Mouse (Mus musculus): ENCODE data around the gene Slc22a23. TPM values are rescaled to one million over a fixed set of nuclear protein-coding genes. Genes with fewer than 3 reads are reported as not detected.

Gene Slc22a23
- polyA plus RNA-seq, 1 experiment from 2014 or later: 2.6 TPM

DNA sequence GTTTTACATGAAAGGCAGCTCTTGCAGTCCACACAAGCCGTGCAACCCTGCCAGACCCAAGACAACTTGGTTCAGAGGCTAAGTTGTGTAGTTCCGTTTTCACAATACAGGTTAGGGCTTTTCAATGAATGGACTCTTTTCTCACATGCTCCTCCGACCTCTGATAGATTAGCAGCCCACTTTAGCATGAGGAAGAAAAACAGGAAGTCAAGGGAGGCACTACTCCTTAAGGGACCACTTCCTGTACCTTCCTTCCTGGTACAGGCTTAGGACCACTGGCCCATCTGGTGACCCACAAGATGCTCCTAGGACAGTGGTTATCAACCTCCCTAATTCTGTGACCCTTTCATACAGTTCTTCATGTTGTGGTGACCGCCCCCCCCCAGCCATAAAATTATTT is 116.1 kb downstream of the Slc22a23 start:
- H3K9me3 ChIP-seq (ENCODE audit: low read length): no peaks in the 10 kb centered on the region
- 65% methylated on average over 4 of the region's 4 CpGs for WGBS
- no peak overlapping the region for H3K9ac ChIP-seq (replicated peaks; ENCODE audit: low read length)
- H3K4me2 ChIP-seq (replicated peaks; ENCODE audit: low read depth, low read length): no peak overlapping the region
- no peaks in the 10 kb centered on the region for H3K36me3 ChIP-seq (ENCODE audit: insufficient read depth, low read length)
- no peak overlapping the region for H3K4me3 ChIP-seq (ENCODE audit: low read length)
- ATAC-seq (ENCODE audit: low FRiP score, low TSS enrichment): no peak
- H3K4me1 ChIP-seq (ENCODE audit: insufficient read depth, low read length): peaks cover 9% of the 10 kb centered on the region
- H3K27ac ChIP-seq (ENCODE audit: low read length): no peak overlapping the region
- H3K27me3 ChIP-seq (ENCODE audit: insufficient read depth, low read length): no peaks in the 10 kb centered on the region

DNA sequence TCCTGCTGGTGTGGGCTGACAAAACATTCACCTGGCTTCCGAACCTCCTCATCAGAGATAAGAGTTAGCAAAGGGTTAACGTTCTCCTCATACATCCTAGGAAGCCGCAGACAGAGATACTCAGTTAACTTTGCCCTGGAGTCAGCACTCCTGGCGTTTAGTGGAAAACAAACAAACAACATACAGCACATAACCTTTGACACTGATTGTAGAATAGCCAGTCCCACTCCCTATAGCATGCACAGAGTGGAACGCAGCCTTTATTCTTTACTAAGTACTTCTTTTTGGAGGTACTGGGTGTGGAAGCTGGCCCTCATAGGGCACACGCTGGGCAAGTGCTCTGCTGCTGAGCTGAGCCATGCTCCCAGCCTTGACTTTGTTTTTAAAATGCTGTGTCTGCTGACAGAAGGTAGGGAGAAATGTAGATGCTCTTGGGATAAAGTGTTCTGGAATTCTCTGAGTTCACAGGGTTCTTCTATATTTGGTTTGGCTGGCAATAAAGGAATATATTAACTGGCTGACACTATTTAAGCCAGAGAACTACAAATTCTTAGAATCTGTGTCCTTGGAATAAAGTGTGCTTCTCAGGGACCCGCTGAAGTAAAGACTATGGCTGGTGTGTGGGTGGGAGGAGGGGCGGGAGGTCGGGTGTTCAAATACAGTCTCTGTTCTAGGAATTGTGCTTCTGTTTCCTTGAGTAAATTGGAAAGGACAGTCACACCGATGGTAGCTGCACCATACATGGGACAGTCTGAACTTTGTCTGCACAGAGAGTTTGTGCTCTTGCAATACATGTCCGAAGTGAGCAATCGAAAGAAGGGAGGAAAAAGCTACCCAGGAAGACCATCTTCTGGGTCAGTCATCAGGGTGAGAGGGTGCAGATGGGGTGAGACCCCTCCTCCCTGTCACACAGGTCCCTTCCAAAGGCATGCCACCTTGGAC is 117.0 kb downstream of the Slc22a23 start:
- peak; percentile 36; the same call in 1 of the 2 replicates for ATAC-seq (ENCODE audit: low FRiP score, low TSS enrichment)
- no peak overlapping the region for H3K9ac ChIP-seq (replicated peaks; ENCODE audit: low read length)
- peaks cover 18% of the 10 kb centered on the region for H3K4me1 ChIP-seq (ENCODE audit: insufficient read depth, low read length)
- no peak overlapping the region for H3K4me3 ChIP-seq (ENCODE audit: low read length)
- no peaks in the 10 kb centered on the region for H3K9me3 ChIP-seq (ENCODE audit: low read length)
- no peak overlapping the region for H3K4me2 ChIP-seq (replicated peaks; ENCODE audit: low read depth, low read length)
- WGBS: 43% methylated on average over 12 of the region's 12 CpGs
- no peak overlapping the region for H3K27ac ChIP-seq (ENCODE audit: low read length)
- no peaks in the 10 kb centered on the region for H3K36me3 ChIP-seq (ENCODE audit: insufficient read depth, low read length)
- H3K27me3 ChIP-seq (ENCODE audit: insufficient read depth, low read length): no peaks in the 10 kb centered on the region

DNA sequence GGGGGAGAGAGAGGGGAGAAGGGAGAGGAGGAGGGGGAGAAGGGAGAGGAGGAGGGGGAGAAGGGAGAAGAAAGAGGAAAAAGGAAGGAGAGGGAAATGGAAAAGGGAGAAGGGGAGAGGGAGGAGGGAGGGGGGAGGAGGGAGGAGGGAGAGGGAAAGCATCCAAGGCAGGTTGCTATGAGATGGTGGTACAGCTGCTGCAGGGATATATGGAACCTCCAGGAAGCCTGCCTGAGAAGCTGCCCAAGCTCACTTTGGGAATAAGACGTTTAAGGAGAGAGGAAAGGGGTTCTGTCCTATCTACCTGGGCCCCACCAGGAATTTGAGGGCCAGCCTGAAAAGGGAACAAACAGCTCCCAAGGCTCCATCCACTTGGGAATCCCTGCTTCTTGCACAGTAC is 118.0 kb downstream of the Slc22a23 start:
- H3K4me3 ChIP-seq (ENCODE audit: low read length): no peak overlapping the region
- no peak for ATAC-seq (ENCODE audit: low FRiP score, low TSS enrichment)
- WGBS: 30% methylated on average over 1 of the region's 1 CpGs

DNA sequence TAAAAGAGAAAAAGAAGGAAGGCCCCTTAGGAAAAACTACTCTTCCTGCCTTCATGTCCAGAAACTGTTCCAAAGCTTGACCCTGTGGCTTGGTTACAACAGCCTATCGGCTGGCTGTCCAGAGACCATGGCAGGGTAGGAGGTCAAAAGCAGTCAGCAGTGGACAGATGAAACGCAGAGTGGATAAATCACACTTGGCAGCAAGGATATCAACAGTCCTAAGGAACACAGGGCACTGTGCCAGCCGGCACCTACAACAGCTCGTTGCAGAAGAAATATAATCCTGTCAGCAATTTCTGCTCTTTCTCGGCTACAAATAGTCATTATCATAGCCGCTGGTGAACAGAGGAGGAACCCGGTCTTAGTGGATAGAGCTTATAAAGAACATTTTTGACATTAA is 122.0 kb downstream of the Slc22a23 start:
- H3K4me3 ChIP-seq (ENCODE audit: low read length): no peak overlapping the region
- no peaks in the 10 kb centered on the region for H3K9me3 ChIP-seq (ENCODE audit: low read length)
- no peak overlapping the region for H3K27ac ChIP-seq (ENCODE audit: low read length)
- H3K36me3 ChIP-seq (ENCODE audit: insufficient read depth, low read length): no peaks in the 10 kb centered on the region
- 8% methylated on average over 7 of the region's 7 CpGs for WGBS
- no peak overlapping the region for H3K9ac ChIP-seq (replicated peaks; ENCODE audit: low read length)
- peaks cover 19% of the 10 kb centered on the region for H3K4me1 ChIP-seq (ENCODE audit: insufficient read depth, low read length)
- H3K4me2 ChIP-seq (replicated peaks; ENCODE audit: low read depth, low read length): no peak overlapping the region
- ATAC-seq (ENCODE audit: low FRiP score, low TSS enrichment): peak; percentile 82; the same call in 1 of the 2 replicates
- H3K27me3 ChIP-seq (ENCODE audit: insufficient read depth, low read length): no peaks in the 10 kb centered on the region

More for the DNA sequence above, 118.0 kb downstream of the Slc22a23 start:
- no peaks in the 10 kb centered on the region for H3K9me3 ChIP-seq (ENCODE audit: low read length)
- no peak overlapping the region for H3K4me2 ChIP-seq (replicated peaks; ENCODE audit: low read depth, low read length)
- peaks cover 21% of the 10 kb centered on the region for H3K4me1 ChIP-seq (ENCODE audit: insufficient read depth, low read length)
- H3K9ac ChIP-seq (replicated peaks; ENCODE audit: low read length): no peak overlapping the region
- H3K27me3 ChIP-seq (ENCODE audit: insufficient read depth, low read length): no peaks in the 10 kb centered on the region
- no peaks in the 10 kb centered on the region for H3K36me3 ChIP-seq (ENCODE audit: insufficient read depth, low read length)
- no peak overlapping the region for H3K27ac ChIP-seq (ENCODE audit: low read length)

GRCm38 (mm10) chr13:34219728-34220127 is 125.3 kb downstream of the Slc22a23 start:
- no peak overlapping the region for H3K4me2 ChIP-seq (replicated peaks; ENCODE audit: low read depth, low read length)
- H3K36me3 ChIP-seq (ENCODE audit: insufficient read depth, low read length): no peaks in the 10 kb centered on the region
- ATAC-seq (ENCODE audit: low FRiP score, low TSS enrichment): no peak
- H3K9me3 ChIP-seq (ENCODE audit: low read length): no peaks in the 10 kb centered on the region
- no peak overlapping the region for H3K27ac ChIP-seq (ENCODE audit: low read length)
- peaks cover 14% of the 10 kb centered on the region for H3K4me1 ChIP-seq (ENCODE audit: insufficient read depth, low read length)
- H3K9ac ChIP-seq (replicated peaks; ENCODE audit: low read length): no peak overlapping the region
- H3K4me3 ChIP-seq (ENCODE audit: low read length): no peak overlapping the region
- WGBS: 47% methylated on average over 3 of the region's 3 CpGs
- no peaks in the 10 kb centered on the region for H3K27me3 ChIP-seq (ENCODE audit: insufficient read depth, low read length)

- H3K36me3 ChIP-seq (ENCODE audit: insufficient read depth, low read length): no peaks in the 10 kb centered on the region
- H3K9ac ChIP-seq (replicated peaks; ENCODE audit: low read length): no peak overlapping the region
- ATAC-seq (ENCODE audit: low FRiP score, low TSS enrichment): no peak
- no peaks in the 10 kb centered on the region for H3K27me3 ChIP-seq (ENCODE audit: insufficient read depth, low read length)
- H3K4me2 ChIP-seq (replicated peaks; ENCODE audit: low read depth, low read length): no peak overlapping the region
- H3K4me1 ChIP-seq (ENCODE audit: insufficient read depth, low read length): peaks cover 17% of the 10 kb centered on the region
- H3K9me3 ChIP-seq (ENCODE audit: low read length): no peaks in the 10 kb centered on the region
- H3K27ac ChIP-seq (ENCODE audit: low read length): no peak overlapping the region
- WGBS: 87% methylated on average over 3 of the region's 3 CpGs
- no peak overlapping the region for H3K4me3 ChIP-seq (ENCODE audit: low read length)
Measured at GRCm38 (mm10) chr13:34218776-34219175, 126.2 kb downstream of the Slc22a23 start.

DNA sequence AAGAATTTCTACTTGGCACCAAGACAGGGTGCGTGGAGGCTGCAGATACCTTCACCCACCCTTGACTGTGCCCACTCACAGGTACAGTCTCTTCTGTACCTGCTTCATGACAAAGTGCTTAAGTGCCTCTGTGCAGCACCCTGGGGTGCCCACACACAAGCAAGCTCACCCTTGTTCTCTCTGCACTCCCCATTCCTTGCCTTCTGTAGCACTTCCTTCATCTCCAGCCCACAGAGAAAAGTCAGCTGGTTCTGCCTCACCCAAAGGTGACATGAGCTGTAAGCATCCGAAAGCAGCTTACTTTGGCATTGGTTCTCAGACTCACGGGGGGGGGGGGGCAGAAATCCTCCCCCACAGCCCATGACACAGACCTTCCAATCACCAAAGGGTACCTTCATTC is 130.1 kb downstream of the Slc22a23 start:
- Histone ChIP-seq H3K4me2 (replicated peaks; ENCODE audit: low read depth, low read length) (no peak overlapping the region), H3K9me3 (ENCODE audit: low read length) (no peaks in the 10 kb centered on the region), H3K36me3 (ENCODE audit: insufficient read depth, low read length) (no peaks in the 10 kb centered on the region), H3K4me1 (ENCODE audit: insufficient read depth, low read length) (peaks cover 16% of the 10 kb centered on the region), H3K4me3 (ENCODE audit: low read length) (no peak overlapping the region), H3K9ac (replicated peaks; ENCODE audit: low read length) (no peak overlapping the region), H3K27me3 (ENCODE audit: insufficient read depth, low read length) (no peaks in the 10 kb centered on the region), H3K27ac (ENCODE audit: low read length) (no peak overlapping the region)
- no peak for ATAC-seq (ENCODE audit: low FRiP score, low TSS enrichment)
- 79% methylated on average over 3 of the region's 3 CpGs for WGBS

DNA sequence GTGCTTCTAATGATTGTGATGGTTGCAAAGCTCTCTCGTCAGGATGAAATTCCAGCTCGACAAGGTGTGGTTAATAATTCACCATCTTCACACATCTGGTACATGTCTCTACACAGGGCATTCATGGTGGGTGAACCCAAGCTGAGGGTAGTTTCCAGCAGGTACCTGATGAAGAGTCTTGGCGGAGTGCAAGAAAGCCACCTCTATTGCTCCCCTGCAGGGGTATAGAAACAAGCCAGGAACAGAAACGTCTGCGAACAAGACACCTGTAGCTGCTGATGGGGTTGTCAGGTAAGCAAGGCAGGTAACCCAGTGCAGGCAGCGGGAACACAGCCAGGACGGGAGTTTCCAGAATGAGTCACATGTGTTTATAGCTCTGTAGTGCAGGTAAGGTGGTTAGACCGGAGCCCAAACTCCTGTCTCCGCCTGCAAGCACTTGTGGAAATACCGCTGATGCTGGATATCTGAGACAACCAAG is 132.2 kb downstream of the Slc22a23 start:
- Histone ChIP-seq H3K27ac (ENCODE audit: low read length) (peak overlapping the region; percentile 66), H3K9me3 (ENCODE audit: low read length) (no peaks in the 10 kb centered on the region), H3K4me2 (replicated peaks; ENCODE audit: low read depth, low read length) (peak overlapping the region; percentile 22; the same call in 1 of the 2 replicates), H3K27me3 (ENCODE audit: insufficient read depth, low read length) (no peaks in the 10 kb centered on the region), H3K36me3 (ENCODE audit: insufficient read depth, low read length) (no peaks in the 10 kb centered on the region), H3K4me1 (ENCODE audit: insufficient read depth, low read length) (peaks cover 16% of the 10 kb centered on the region), H3K9ac (replicated peaks; ENCODE audit: low read length) (no peak overlapping the region), H3K4me3 (ENCODE audit: low read length) (no peak overlapping the region)
- WGBS: 53% methylated on average over 10 of the region's 10 CpGs
- ATAC-seq (ENCODE audit: low FRiP score, low TSS enrichment): peak; percentile 78

DNA sequence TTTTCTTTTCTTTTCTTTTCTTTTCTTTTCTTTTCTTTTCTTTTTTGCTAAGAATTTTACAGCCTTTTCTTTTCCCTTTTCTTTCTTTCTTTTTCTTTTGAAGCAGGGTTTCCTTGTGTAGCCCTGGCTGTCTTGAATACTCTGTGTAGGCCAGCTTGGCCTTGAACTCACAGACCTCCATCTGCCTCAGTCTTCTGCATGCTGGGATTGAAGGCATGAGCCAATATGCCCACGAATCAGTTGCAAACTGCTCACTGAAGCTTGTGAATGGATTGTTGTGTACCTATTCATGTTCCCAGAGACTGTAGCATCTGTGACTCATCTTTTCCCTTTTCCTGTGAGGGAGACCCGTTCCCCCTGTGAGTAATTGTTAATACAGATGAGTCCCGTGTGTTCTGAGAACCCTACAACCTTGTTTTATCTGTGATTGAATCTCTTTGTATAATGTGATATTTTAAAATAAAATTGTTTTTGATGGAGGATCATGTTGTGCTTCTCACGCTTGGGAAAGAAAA is 133.7 kb downstream of the Slc22a23 start:
- no peak for ATAC-seq (ENCODE audit: low FRiP score, low TSS enrichment)
- Histone ChIP-seq H3K27ac (ENCODE audit: low read length) (no peak overlapping the region), H3K4me3 (ENCODE audit: low read length) (no peak overlapping the region), H3K4me2 (replicated peaks; ENCODE audit: low read depth, low read length) (no peak overlapping the region), H3K27me3 (ENCODE audit: insufficient read depth, low read length) (no peaks in the 10 kb centered on the region), H3K9me3 (ENCODE audit: low read length) (no peaks in the 10 kb centered on the region), H3K9ac (replicated peaks; ENCODE audit: low read length) (no peak overlapping the region), H3K36me3 (ENCODE audit: insufficient read depth, low read length) (no peaks in the 10 kb centered on the region), H3K4me1 (ENCODE audit: insufficient read depth, low read length) (peaks cover 16% of the 10 kb centered on the region)
- WGBS: 65% methylated on average over 4 of the region's 4 CpGs

Data from kidney, embryonic 16.5 days (tissue).